Mouse (Mus musculus): Measurements from ENCODE around the gene Zfp644. TPM values are rescaled to one million over a fixed set of nuclear protein-coding genes. Genes with fewer than 3 reads are reported as not detected.

Gene Zfp644
- polyA plus RNA-seq, 1 experiment from 2014 or later: 84.5 TPM

DNA sequence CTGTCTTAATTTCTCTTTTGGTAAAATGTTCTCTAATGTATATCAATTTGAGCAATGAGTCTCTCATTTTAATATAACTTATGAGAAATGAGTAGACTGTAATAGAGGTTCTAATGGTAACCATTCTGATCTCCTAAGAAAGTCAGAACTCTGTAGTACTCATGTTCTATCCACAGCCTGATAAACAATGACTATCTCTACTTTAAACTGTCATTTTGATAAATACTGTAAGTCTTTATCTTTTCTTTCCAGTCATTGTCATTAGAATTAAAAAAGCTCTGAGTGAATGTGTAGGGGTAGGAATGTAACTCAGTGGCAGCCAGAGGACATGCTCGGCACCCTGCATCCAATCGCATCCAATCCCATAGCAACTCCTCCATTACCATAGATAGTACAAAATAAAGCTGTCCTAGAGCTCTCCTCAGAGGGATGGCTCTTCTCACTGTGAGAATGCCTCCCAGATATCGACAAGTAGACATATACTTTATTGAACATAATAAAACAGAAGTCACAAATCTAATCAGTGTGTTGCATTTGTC lies 44.2 kb downstream of the Zfp644 start:
- Histone ChIP-seq H3K9me3 (no peaks in the 10 kb centered on the region; the same call in 1 of the 2 replicates), H3K9ac (replicated peaks) (no peak overlapping the region), H3K4me2 (replicated peaks) (no peak overlapping the region), H3K4me1 (replicated peaks) (0 out of 2 replicates have a peak, but pooled peaks cover under 1% of the 10 kb centered on the region), H3K27me3 (no peaks in the 10 kb centered on the region), H3K4me3 (replicated peaks) (no peak overlapping the region), H3K27ac (no peak overlapping the region), H3K36me3 (peaks cover 12% of the 10 kb centered on the region)
- WGBS: 94% methylated on average over 3 of the region's 3 CpGs
- ATAC-seq: no peak

DNA sequence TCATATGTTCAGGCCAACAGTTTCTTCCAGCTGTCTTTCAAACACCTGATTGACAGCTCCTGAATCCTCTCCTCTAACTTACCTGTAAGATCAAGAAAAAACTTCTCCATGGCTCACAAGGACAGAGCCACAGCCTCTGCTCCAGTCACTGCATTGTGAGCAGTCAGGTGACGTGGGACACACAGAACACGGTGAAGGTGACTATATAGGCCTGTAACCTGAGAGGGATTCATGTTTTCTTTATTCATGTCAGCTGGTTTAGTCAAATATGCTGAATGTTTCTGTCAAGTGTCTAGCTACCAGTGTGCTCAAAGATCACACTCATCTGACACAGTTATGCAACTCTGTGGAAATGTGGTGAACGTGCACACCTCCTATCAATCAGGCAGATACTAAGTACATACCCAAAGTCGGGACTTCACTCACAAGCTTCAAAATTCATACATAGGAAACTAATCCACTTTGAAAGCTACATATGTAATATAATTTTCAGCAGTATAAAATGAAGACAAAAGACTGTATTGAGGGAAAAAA lies 44.8 kb downstream of the Zfp644 start:
- Histone ChIP-seq H3K36me3 (peaks cover 12% of the 10 kb centered on the region), H3K4me3 (replicated peaks) (no peak overlapping the region), H3K9ac (replicated peaks) (no peak overlapping the region), H3K4me2 (replicated peaks) (no peak overlapping the region), H3K27ac (no peak overlapping the region), H3K4me1 (replicated peaks) (no peaks in the 10 kb centered on the region), H3K27me3 (no peaks in the 10 kb centered on the region), H3K9me3 (no peaks in the 10 kb centered on the region; the same call in 1 of the 2 replicates)
- 93% methylated on average over 4 of the region's 4 CpGs for WGBS
- ATAC-seq: no peak

DNA sequence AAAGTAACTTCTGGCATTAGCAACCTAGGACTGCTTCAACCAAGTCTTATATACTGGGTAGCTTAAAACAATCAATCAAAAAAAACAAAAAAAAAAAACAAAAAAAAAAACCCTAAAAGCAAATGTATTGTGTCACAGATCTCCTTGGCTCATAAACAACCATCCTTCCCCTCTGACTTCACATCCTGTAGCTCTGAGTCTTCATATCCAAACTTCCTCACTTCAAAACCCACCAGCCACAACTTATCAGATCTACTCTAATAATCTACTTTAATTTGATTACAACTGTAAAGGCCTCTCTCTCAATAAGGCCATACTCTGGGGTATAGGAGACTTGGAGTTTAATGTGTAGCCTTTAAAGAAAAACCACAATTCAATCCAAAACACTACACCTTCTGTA lies 47.1 kb downstream of the Zfp644 start:
- Histone ChIP-seq H3K36me3 (peaks cover 5% of the 10 kb centered on the region), H3K27me3 (no peaks in the 10 kb centered on the region), H3K9ac (replicated peaks) (no peak overlapping the region), H3K4me2 (replicated peaks) (no peak overlapping the region), H3K4me3 (replicated peaks) (no peak overlapping the region), H3K4me1 (replicated peaks) (peaks cover 4% of the 10 kb centered on the region), H3K27ac (no peak overlapping the region), H3K9me3 (no peaks in the 10 kb centered on the region; the same call in 1 of the 2 replicates)
- ATAC-seq: no peak

DNA sequence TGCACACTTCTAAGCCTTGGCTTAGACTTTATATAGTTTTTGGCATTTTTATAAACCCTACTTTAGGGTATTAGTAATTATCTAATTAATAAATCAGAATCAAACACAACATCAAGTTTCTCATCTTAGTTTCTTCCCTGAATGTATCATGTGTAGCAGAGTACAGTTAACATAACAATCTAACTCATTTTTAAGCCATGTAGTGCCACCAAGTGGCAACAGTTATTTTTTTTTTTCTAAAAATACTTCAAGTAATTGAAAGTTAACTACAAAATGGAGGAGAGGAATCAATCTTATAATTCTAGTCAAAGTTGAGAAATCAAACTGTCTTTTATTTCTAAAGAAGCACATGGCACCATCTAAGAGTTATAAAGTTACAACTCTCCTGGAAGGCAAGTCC lies 47.6 kb downstream of the Zfp644 start:
- H3K4me1 ChIP-seq (replicated peaks): peaks cover 4% of the 10 kb centered on the region
- no peak overlapping the region for H3K4me2 ChIP-seq (replicated peaks)
- H3K27ac ChIP-seq: no peak overlapping the region
- no peak overlapping the region for H3K4me3 ChIP-seq (replicated peaks)
- no peak for ATAC-seq
- no peaks in the 10 kb centered on the region for H3K9me3 ChIP-seq
- H3K36me3 ChIP-seq: no peaks in the 10 kb centered on the region; the same call in 1 of the 2 replicates
- no peak overlapping the region for H3K9ac ChIP-seq (replicated peaks)
- no peaks in the 10 kb centered on the region for H3K27me3 ChIP-seq

DNA sequence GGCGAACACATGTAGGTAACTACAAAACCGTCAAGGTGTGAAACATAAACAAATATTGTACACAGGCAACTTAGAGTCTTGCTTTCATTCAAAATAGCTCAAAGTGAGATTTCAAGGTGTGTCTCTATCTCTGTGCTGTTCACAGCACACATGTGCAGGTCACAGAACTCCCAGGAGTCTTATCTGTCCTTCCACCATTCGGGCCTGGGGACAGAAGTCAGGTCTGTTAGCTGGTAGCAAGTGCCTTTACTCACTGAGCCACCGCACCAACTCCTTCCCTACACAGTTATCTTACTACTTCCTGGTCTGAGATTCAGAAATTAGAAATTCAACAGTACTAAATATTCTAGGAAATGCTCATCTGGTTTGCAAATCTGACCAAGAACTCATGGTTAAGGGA lies 53.7 kb downstream of the Zfp644 start:
- H3K27me3 ChIP-seq: no peaks in the 10 kb centered on the region
- WGBS: 96% methylated on average over 4 of the region's 4 CpGs
- H3K27ac ChIP-seq: no peak overlapping the region
- H3K9ac ChIP-seq (replicated peaks): no peak overlapping the region
- H3K36me3 ChIP-seq: peaks cover 4% of the 10 kb centered on the region; the same call in 1 of the 2 replicates
- no peaks in the 10 kb centered on the region for H3K9me3 ChIP-seq
- H3K4me3 ChIP-seq (replicated peaks): no peak overlapping the region
- H3K4me1 ChIP-seq (replicated peaks): peaks cover 20% of the 10 kb centered on the region
- H3K4me2 ChIP-seq (replicated peaks): no peak overlapping the region
- no peak for ATAC-seq

DNA sequence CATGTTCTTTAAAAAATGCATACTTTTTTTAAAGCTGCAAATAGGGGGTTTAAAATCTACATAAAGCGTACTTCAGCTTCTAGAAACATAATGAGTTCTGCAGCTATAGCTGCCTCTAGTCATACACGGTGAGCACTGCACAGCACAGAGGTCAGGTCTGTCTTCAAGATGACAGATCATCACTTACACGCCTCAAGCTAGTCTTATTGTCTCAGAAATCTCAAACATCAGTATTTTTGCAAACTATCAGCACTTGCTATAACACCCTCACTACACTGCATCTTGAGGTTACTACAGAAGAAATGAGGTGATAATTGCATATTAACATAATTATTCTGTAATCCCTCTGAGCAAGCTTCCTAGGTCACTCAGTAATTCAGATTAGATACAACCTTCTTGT lies 55.2 kb downstream of the Zfp644 start:
- 77% methylated on average over 3 of the region's 3 CpGs for WGBS
- Histone ChIP-seq H3K4me1 (replicated peaks) (peaks cover 20% of the 10 kb centered on the region), H3K27ac (no peak overlapping the region), H3K9ac (replicated peaks) (no peak overlapping the region), H3K4me2 (replicated peaks) (no peak overlapping the region), H3K9me3 (no peaks in the 10 kb centered on the region), H3K4me3 (replicated peaks) (no peak overlapping the region), H3K36me3 (peaks cover 17% of the 10 kb centered on the region), H3K27me3 (no peaks in the 10 kb centered on the region)
- 0 out of 2 replicates have a peak, but pooled peaks have one; percentile 62 for ATAC-seq

DNA sequence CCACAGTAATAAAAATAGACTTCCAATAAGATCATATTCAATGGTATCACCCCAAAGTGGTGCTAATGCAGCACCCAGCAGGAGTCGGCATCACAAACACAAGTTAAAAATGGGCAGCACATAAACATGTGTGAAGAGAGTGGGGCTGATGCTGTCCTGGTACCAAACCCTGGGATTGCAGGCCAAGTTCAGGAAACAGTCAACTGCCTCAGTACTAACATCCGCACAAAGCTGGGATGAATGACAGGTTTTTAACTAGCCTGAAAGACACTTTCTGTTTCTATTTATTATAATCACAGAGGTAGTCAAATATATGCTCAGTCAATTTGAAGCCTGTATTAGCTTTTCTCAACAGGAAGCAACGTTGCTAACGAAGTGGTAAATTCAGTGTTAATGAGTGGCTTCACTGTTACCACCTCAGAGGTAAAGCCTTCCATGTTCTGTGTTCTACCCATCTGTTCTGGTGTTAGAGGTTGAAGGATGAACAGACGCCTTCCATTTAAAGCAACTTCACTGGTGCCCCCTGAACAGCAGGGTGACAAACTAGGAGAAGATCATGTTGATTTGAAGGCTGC lies 56.8 kb downstream of the Zfp644 start:
- no peak overlapping the region for H3K4me2 ChIP-seq (replicated peaks)
- 65% methylated on average over 5 of the region's 5 CpGs for WGBS
- no peaks in the 10 kb centered on the region for H3K9me3 ChIP-seq
- H3K4me1 ChIP-seq (replicated peaks): peaks cover 17% of the 10 kb centered on the region
- H3K4me3 ChIP-seq (replicated peaks): no peak overlapping the region
- H3K9ac ChIP-seq (replicated peaks): no peak overlapping the region
- H3K36me3 ChIP-seq: peaks cover 32% of the 10 kb centered on the region
- H3K27ac ChIP-seq: no peak overlapping the region; the same call in 1 of the 2 replicates
- ATAC-seq: no peak
- H3K27me3 ChIP-seq: no peaks in the 10 kb centered on the region

DNA sequence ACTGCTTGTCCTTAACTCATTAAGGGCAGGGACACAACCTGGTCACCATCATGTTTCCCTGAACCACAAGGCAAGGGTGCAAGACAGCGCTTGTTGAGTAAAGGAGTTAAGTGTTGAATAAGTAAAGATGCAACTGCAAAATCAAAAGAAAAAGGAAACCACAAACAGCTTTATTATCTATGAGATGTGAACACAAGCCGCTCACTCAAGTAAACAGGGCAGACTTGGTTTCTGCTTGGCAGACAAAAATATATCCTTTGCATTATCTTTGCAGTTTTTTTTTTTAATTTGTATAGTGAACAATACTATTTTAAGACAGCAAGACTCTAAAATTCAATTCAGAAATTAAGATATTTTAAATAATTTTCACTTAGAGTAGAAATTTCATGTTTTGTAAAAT lies 57.5 kb downstream of the Zfp644 start:
- no peak overlapping the region for H3K4me2 ChIP-seq (replicated peaks)
- H3K4me3 ChIP-seq (replicated peaks): no peak overlapping the region
- H3K4me1 ChIP-seq (replicated peaks): peaks cover 17% of the 10 kb centered on the region
- H3K9me3 ChIP-seq: no peaks in the 10 kb centered on the region
- H3K9ac ChIP-seq (replicated peaks): no peak overlapping the region
- WGBS: 96% methylated on average over 2 of the region's 2 CpGs
- H3K27me3 ChIP-seq: no peaks in the 10 kb centered on the region
- ATAC-seq: no peak
- H3K27ac ChIP-seq: no peak overlapping the region
- peaks cover 39% of the 10 kb centered on the region for H3K36me3 ChIP-seq

DNA sequence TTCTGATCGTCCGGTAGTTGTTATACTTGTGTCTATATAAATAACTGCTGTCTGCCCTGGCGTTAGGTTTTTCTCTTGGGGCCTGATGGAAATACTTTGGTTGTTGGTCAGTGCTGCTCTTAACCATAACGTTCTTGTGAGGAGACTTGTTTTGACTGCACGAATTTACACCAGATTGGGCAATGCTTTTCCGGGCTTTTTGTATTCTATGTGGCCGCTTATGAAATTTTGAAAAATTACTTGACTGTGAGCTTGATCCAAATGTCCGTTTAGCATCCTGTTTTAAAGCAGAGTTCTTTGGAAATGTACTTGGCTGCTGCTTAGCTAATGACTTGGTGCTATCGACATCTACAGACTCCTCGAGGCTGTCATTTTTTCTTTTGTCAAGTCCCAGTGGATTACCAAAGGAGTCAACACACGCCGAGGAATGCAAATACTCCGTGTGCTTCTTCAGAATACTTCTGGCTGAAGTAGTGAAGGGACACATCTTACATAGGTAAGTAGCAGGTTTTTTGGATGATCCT lies 60.6 kb downstream of the Zfp644 start:
- H3K4me1 ChIP-seq (replicated peaks): peaks cover 19% of the 10 kb centered on the region
- H3K27me3 ChIP-seq: no peaks in the 10 kb centered on the region
- no peaks in the 10 kb centered on the region for H3K9me3 ChIP-seq
- WGBS: 89% methylated on average over 13 of the region's 13 CpGs
- no peak overlapping the region for H3K9ac ChIP-seq (replicated peaks)
- no peak for ATAC-seq
- no peak overlapping the region for H3K4me2 ChIP-seq (replicated peaks)
- H3K4me3 ChIP-seq (replicated peaks): no peak overlapping the region
- H3K36me3 ChIP-seq: peaks cover 42% of the 10 kb centered on the region
- no peak overlapping the region for H3K27ac ChIP-seq

DNA sequence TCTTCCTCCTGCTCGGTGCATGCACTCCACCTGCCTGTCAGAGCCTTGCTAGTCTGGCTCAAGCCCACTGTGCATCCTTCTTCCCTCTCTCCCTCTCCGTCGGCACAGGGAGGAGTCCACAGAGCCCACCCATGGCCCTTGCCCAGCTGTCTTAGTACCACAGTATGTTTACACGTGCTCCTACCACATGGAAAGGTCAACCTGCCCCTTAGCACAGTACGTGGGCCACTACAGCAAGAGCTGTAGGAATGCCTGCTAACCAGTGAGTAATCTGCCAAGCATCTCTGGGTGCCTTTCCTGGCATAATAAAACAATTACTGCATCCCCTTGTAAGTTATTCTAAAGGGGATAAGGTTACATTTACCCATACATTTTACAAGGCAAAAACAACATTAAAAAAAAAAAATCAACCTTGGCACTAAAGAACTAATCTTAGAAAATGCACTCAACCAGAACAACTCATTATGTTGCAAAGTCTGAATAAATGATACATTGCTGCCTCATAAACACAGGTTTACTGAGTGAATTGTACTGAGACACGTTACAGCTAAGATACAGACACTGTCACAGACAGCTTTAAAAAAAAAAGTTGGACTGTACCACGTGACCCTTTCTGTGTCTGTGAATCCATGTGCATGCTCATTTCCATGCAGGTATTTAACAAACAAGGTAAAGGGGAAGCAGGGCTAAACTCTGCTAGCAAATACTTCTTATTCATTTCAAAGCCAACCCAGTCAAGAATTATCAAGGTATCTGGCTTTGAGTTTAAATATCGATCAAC lies 68.5 kb downstream of the Zfp644 start:
- Histone ChIP-seq H3K4me1 (replicated peaks) (peaks cover 13% of the 10 kb centered on the region; the same call in 1 of the 2 replicates), H3K9me3 (no peaks in the 10 kb centered on the region), H3K36me3 (0 out of 2 replicates have a peak, but pooled peaks cover 10% of the 10 kb centered on the region), H3K27me3 (no peaks in the 10 kb centered on the region), H3K4me2 (replicated peaks) (no peak overlapping the region), H3K9ac (replicated peaks) (no peak overlapping the region), H3K4me3 (replicated peaks) (no peak overlapping the region), H3K27ac (no peak overlapping the region)
- 78% methylated on average over 8 of the region's 8 CpGs for WGBS
- no peak for ATAC-seq

DNA sequence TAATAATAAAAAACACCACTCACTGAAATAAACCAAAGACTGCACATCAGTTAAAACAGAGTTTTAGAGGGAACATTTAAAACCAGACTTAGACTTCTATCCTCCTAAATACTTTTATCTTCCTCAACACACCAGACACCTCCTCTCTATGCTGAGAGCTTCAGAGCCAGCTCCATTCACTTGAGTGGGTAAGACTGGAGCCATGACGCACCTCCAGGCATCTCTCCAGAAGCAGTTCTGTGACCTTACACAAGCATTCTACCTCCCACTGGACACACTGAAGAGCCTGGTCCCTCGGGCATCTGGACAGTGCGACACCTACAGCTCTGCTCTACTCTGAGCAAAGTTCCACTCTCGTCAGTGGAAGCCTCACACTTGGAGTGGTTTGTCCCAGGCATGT lies 73.8 kb downstream of the Zfp644 start:
- Histone ChIP-seq H3K4me1 (replicated peaks) (peaks cover 2% of the 10 kb centered on the region; the same call in 1 of the 2 replicates), H3K4me2 (replicated peaks) (no peak overlapping the region), H3K27ac (no peak overlapping the region), H3K36me3 (0 out of 2 replicates have a peak, but pooled peaks cover 17% of the 10 kb centered on the region), H3K27me3 (no peaks in the 10 kb centered on the region), H3K4me3 (replicated peaks) (no peak overlapping the region), H3K9ac (replicated peaks) (no peak overlapping the region), H3K9me3 (no peaks in the 10 kb centered on the region)
- no peak for ATAC-seq
- WGBS: 94% methylated on average over 4 of the region's 4 CpGs

DNA sequence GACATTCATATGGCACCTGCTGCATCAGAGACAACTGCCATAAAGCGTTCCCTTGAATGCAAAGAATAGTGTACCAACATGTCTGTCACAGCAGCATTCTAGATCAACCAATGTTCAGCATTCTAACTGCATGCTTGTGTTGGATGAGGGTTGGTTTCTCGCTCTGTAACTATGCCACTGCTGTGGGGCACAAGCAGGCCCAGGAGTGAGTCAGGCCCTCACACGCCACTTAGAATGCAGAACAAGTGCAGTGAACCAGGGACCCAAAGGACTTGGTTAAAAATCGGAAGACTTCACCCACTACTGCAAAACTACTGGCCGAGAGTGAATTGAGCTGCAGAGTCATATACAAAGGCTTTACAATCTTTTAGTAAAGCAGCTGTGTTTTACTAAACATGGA lies 74.9 kb downstream of the Zfp644 start:
- no peak overlapping the region for H3K4me2 ChIP-seq (replicated peaks)
- no peaks in the 10 kb centered on the region for H3K9me3 ChIP-seq
- no peak overlapping the region for H3K9ac ChIP-seq (replicated peaks)
- H3K27ac ChIP-seq: no peak overlapping the region
- no peak for ATAC-seq
- H3K4me1 ChIP-seq (replicated peaks): no peaks in the 10 kb centered on the region
- WGBS: 93% methylated on average over 5 of the region's 5 CpGs
- H3K4me3 ChIP-seq (replicated peaks): no peak overlapping the region
- 0 out of 2 replicates have a peak, but pooled peaks cover 17% of the 10 kb centered on the region for H3K36me3 ChIP-seq
- no peaks in the 10 kb centered on the region for H3K27me3 ChIP-seq
